Mouse (Mus musculus): ENCODE measurements at regions not wholly inside any gene's neighbourhood (a gene's known extent, or its start where the extent isn't known, plus 50 kb on each side); places are given as distances from the start of the nearest gene placed in this dataset.

DNA sequence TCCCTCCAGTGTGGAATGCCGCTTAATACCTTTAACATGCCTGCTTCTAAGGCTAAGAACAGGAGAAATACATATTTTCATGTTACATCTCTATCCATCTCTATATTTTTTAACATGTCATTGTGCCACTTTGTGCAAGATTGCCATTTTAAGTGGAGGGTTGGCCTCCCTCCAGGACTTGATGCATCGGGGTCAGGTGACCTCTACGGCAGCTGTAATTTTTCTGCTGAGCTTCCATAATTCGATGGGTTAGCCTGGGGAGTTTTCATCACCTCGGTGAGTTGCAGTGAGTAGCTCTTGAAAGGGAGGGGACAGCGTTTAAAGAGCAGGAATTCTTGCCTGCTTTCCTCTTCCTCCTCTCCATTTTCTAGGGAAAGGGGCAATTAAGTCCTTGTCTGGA, 203.6 kb downstream of the Rpl10-ps3 start:
- no peak for DNase-seq
- intact Hi-C loops (cut with DNase I) = no loop called here

- intact Hi-C loops (cut with DNase I) = no loop called here
- no peak for DNase-seq
Measured at GRCm38 (mm10) chr9:50138341-50138978, 206.3 kb downstream of the Rpl10-ps3 start.

DNA sequence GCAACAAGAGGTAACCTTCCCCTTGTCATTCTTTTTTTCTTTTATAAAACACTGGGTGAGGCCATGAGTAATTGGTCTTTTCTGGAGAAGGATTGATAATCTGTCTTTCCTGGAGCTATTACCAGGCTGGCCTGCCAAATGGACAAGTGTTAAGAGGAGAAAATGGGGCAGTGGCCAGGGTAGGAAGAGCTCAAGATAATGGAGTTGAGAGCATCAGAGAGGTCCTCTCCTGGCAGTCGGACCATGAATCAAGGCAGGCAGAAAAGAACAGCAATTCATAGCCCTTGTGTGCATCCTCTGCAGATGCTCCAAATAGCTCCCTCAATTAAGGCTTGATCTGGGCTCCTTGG, 208.2 kb downstream of the Rpl10-ps3 start:
- intact Hi-C loops (cut with DNase I) = no loop called here
- no peak for DNase-seq

DNA sequence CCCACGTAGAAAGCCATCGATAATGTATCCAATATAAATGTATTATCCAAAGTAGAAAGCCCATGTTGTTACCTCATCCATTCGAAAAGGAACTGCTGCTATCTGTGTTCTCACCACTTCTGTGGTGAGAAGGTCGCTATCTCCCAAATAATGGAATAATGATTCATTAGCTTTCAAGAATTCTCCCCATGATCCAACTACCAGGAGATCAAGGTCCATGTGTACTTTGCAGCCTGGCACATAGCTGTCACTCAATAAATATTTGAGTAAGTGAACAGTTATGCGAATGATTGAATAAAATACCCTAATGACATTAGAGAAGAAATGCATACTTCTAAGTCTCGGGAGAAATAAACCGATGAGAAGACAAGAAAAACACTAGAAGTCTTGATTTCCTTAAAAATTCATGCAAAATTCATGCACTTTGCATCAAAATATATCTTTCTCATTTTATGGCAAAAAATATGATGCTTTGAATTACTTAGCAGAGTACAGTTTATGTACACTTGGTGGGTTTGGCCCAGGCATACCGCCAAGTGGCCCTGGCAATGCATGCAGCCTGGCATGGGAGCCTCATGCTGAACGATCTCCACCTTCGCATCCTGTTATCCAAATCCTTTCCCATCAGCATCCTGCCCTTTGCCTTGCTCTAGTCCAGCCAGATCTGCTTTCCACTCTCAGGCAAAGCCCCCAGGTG, 208.7 kb downstream of the Rpl10-ps3 start:
- no peak for DNase-seq
- intact Hi-C loops (cut with DNase I) = no loop called here

- DNase-seq = no peak
Measured at GRCm38 (mm10) chr9:50124241-50124640, 220.5 kb downstream of the Rpl10-ps3 start.

GRCm38 (mm10) chr9:50120820-50121599, 223.8 kb downstream of the Rpl10-ps3 start:
- intact Hi-C loops (cut with DNase I) = no loop called here
- DNase-seq = no peak

More at GRCm38 (mm10) chr9:50124241-50124640, 220.5 kb downstream of the Rpl10-ps3 start:
- intact Hi-C loops (cut with DNase I) = no loop called here

DNA sequence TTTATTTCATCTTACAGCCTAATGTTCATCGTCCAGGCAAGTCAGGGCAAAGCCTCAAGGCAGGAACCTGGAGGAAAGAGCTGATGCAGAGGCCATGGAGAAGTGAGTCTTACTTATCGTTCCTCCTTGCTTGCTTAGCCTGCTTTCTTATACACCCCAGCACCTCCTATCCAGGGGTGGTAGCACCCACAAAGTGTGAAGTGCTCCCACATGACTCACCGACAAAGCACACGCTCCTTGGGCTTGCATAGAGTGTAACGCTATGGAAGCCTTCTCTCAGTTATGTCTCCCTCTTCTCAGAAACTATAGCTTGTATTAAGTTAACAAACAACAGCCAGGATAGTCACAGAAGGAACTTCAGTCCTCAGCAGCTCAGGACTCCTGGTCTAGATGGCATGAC, 225.4 kb downstream of the Rpl10-ps3 start:
- intact Hi-C loops (cut with DNase I) = no loop called here
- DNase-seq = no peak

GRCm38 (mm10) chr9:50118578-50118977, 226.2 kb downstream of the Rpl10-ps3 start:
- no peak for DNase-seq
- intact Hi-C loops (cut with DNase I) = no loop called here

DNA sequence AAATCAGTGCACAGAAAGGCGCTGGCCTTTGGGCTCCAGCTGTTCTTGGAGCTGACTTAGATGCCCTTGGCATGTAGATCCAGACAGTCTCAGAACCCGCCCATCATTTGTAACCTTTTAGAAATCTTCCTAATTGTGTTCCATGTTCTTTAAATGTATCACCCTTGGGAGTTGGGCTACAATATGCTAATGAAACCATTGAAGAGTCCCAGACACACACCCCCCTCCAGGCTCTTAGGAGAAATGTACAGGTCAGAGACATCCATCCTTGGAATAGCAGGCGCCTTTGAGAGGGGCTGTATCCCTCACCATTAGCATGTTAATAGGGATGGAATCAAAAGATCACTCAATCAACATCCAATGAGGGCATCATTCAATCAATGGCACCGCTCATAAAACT, 238.2 kb downstream of the Rpl10-ps3 start:
- no peak for DNase-seq
- intact Hi-C loops (cut with DNase I) = no loop called here

- intact Hi-C loops (cut with DNase I) = no loop called here
- no peak for DNase-seq
Measured at GRCm38 (mm10) chr9:50102766-50103165, 242.0 kb downstream of the Rpl10-ps3 start.

GRCm38 (mm10) chr9:50101061-50101460, 243.7 kb downstream of the Rpl10-ps3 start:
- DNase-seq = no peak
- intact Hi-C loops (cut with DNase I) = no loop called here

DNA sequence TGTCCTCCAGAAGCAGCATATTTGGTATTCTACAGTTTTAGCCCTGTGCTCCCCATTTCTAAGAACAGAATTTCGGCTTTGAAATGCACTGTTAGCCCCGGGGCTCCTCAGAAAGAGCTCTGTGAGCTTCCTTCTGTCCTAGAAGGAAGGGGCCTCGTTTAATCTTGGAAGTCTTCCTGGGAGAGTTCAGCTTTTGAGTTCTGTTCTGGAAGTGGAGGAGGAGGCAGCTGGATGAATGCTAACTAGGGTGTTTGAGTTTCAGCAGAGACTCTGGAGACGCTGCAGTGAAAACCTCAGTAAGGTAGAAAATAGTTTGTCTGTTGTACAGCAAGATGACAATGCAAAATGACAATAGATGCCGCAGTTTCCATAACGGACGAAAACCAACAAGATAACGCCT, 253.8 kb downstream of the Rpl10-ps3 start:
- intact Hi-C loops (cut with DNase I) = no loop called here
- no peak for DNase-seq

- intact Hi-C loops (cut with DNase I) = no loop called here
- DNase-seq = no peak
Measured at GRCm38 (mm10) chr9:50089916-50090315, 254.9 kb downstream of the Rpl10-ps3 start.

- intact Hi-C loops (cut with DNase I) = no loop called here
Measured at GRCm38 (mm10) chr9:50080205-50080604, 264.6 kb downstream of the Rpl10-ps3 start.

DNA sequence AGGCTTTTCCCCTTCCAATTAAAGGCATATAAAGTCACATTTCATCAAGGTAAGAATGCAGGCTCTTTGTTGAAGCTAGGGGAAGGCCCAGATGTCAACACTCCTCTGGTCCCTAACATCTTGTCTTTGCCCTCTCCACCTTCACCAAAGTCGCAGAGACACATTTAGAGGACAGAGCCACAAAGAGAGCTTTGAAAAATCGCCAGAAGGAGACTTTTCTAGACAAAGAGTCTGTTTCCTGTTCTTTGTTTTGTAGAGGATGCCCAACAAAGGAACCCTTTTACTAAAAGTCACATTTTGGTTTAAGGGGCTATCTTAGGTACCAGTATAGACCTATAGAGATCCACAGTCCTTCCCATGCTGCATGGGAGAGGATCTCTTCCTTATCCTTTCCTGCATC, 269.9 kb upstream of the Ncam1 start:
- intact Hi-C loops (cut with DNase I) = no loop called here
- DNase-seq = no peak

More at GRCm38 (mm10) chr9:50080205-50080604, 264.6 kb downstream of the Rpl10-ps3 start:
- no peak for DNase-seq

DNA sequence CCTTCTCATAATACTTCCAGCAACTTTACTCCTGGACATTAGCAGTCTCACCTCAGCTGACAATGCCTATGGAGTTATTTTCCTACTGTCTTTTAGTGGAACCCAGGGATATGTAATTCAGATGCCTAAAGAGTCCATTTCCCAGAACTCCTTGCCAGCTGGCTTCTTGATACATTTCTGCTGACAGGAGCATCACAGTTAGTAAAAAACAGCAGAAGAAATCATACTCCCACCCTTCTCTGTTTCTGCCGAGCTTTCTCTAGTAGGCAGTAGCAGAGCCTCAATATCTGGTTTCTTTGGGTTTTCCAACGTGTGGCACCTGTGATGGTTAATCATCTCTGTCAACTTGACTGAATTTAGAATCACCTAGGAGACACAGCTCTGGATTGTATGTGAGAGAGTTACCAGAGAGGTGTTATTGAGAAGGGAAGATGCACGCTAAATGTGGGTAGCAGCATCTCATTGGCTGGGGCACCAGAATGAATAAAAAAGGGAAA, 269.1 kb upstream of the Ncam1 start:
- intact Hi-C loops (cut with DNase I) = no loop called here
- DNase-seq = no peak

DNA sequence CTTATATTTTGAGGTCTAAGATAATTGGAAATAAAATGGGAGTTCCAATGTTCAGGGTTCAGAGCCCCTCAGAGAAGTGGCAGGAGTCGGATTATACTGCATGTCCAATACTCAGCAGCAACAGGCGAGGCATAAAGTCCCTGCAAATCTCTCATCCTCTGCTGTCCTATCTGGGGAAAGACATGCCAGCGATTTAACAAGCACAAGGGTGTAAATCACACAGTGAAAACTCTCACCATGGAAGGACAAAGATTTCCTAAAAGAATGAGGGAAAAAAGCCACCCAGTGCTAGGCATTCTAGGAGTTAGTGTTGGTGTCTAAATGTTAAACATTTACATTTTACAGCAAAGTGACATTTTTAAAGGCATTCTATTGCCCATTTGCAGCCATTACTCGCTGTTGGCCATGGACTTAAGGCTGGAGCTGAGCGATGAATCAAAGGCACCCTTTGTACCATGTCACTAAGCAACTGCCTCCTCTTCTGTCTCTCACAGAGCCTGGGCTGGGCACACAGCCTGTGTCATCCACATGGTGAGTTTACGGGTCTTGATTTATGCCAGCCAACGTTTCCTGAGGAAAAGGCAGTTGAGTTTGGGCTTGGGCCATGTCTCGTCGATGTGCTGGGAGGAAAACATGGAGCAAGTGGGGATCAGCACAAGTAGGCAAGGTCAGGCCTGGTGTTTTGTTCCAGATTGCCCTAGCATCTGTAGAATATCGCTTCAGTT, 265.9 kb upstream of the Ncam1 start:
- intact Hi-C loops (cut with DNase I) = no loop called here

GRCm38 (mm10) chr9:50038231-50038630, 239.5 kb upstream of the Ncam1 start:
- intact Hi-C loops (cut with DNase I) = no loop called here

More for the DNA sequence above, 265.9 kb upstream of the Ncam1 start:
- DNase-seq = no peak

DNA sequence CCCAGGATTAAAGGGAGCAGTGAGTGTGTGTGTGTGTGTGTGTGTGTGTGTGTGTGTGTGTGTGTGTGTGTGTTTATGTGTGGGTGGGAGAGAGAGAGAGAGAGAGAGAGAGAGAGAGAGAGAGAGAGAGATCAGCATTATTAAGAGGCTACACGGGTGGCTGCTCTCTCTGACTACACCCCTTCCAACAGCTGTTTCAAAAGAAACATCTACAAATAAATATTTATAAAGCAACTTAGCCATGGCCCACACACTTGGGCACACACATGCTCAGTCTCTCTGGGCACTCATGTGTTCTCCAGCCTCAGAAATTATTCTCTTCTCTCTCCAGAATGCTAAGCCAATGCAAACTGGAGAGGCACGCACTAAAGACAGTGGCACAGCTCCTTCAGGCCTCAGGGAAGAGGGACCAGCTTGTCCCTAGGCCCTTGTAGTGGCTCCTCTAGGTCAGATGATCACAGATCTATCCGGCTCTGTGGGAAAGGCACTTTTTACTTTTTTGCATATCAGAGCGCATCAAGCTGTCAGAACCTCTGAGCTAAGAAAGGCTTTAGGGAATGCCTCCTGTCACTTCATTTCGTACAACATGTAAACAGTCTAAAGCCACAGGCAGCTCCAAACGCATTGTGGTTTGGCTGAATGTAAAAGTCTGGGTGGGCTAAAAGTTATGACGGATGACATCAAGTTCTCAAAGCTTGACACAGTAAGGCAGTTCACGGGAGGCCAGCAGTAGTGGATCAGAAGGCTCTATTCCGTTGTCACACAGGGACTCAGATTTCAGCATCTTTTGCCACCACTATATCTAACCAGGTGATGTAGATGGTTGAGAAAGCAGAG, 233.8 kb upstream of the Ncam1 start:
- no peak for DNase-seq
- intact Hi-C loops (cut with DNase I) = no loop called here

More at GRCm38 (mm10) chr9:50038231-50038630, 239.5 kb upstream of the Ncam1 start:
- no peak for DNase-seq

- DNase-seq = no peak
- intact Hi-C loops (cut with DNase I) = no loop called here
Measured at GRCm38 (mm10) chr9:50031318-50031717, 232.6 kb upstream of the Ncam1 start.
